Mouse (Mus musculus) layer of hippocampus, adult 18-20 months (tissue): ENCODE data around the gene Rnf114. TPM values are rescaled to one million over a fixed set of nuclear protein-coding genes. Genes with fewer than 3 reads are reported as not detected.

Experiments
- DNase-seq, 2 experiments: peaks; one replicate each; pipeline ENCODE4 v3.0.0; 2022; ENCODE audit warnings: low spot score in 2 of 2
- long read RNA-seq: library from polyadenylated mRNA; stranded (forward); transcript quantifications from one replicate; pipeline ENCODE4 v2.0.0, GENCODE M21; 2021
- total RNA-seq, 2 experiments: library from RNA; stranded (reverse); gene quantifications; 2 replicates each; pipeline ENCODE4 v1.2.3; 2021

The Rnf114 gene
- total RNA-seq: 10 to 100 TPM; 51.4 to 54.6 TPM
- long read RNA-seq, transcript Rnf114-203 (5 exons, 1,985 nt): major isoform, 65 of 128 reads
- long read RNA-seq, transcript Rnf114-201 (6 exons, 2,502 nt): minor isoform, 37 of 128 reads
- long read RNA-seq, partial matches to known transcripts: 11 of 128 reads
- long read RNA-seq, other reads (novel, unspliced or antisense): 15 of 128 reads

DNA sequence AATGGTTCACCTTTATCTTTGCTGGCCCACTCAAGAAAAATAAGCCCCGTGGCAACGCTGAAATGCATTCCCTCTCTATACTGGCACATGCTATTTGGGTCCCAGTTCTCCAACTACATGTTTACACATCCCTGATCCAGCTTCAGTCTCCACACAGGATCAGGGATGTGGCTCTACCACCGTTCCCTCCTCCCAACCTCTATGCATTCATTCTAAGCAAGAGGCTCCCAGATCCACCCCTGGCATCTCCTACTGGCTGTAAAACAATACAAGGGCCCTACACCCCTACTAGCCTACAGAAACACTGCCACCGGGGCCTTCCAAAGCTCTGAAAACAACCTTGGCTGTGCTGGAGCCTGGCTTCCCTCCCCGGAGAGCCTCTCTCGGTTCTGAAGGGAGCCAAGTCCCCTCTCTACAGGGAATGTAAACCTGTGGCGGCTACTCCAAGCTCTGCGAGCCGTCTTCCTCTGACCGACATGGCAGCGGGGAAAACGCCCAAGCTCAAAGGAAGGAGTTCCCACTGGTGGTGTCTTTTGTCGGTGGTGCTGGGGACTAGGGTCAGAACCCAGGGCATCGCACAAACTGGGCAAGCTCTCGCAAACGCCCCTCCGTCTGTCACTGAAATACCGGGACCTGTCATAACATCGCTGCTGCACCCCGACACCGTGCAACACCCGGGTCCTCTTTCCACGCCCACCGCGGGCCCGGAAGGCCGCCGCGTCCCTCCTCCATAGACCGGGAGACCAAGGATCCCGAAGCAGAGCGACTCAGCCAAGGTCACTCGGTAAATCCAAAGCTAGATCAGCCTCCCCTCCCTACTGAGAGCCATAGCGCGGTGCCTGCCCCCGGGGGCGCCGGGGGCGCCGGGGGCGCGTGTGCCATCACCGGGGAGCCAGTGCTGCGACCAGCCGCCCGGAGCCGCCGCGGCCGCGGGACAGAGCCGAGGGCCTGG, at the start of gene Rnf114:
Gene Rnf114, plus strand, starts transcription at position 889 of the 952 bp plus-strand sequence.
- peak in 1 of 2 experiments; percentile 38 for DNase-seq

GRCm38 (mm10) chr2:167443411-167444193, 48.8 kb upstream of the Rnf114 start:
- no peak for DNase-seq

GRCm38 (mm10) chr2:167445911-167446780, 46.3 kb upstream of the Rnf114 start:
- DNase-seq: no peak

- no peak for DNase-seq
Measured at GRCm38 (mm10) chr2:167447207-167447606, 45.2 kb upstream of the Rnf114 start.

GRCm38 (mm10) chr2:167447629-167448028, 44.8 kb upstream of the Rnf114 start:
- DNase-seq: no peak

DNA sequence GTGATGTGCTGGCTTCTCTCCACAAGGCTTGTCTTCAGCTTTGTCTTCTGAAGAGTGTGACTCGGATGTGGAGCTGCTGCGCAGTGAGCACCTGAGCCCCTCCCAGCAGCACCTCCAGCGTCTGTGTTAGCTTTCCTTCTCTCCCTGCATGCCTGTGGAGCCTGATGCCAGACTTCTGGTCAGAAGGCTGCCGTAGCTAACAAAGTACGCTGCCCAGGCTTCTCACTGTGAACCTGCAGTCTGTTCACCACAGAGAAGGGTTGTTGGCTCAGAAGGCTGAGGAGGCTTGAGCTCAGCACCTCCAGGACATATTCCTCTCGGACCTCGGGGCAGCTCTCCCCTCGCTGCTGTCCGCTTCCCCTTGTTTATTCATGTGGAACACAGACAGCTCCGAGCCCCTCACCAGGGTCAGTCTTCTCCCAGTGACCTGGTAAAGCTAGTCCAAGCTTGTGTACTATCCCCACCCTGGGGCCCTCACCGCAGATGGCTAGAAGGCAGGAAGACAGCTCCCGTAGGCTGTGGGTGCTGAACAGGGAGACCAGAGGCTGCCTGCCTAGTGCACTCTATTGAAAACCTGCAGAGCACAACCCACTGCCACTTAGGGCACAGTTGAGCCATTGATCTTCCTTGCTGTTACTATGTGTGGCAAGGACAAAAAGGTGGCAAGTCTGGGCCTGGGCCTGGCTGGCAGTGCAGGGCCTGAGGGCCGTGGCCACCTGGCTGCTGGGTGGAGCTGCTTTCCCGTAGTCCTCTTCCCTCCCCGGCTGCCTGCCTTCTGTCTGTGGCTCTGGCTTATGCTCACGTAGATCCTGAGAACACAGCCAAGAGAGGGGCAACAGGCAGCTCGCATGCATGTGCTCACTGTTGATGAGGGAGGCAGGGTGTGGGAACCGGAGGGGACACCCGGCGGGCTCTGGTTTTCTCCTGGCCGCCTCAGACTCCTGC, 42.8 kb upstream of the Rnf114 start:
- peak in 1 of 2 experiments; percentile 51 for DNase-seq

DNA sequence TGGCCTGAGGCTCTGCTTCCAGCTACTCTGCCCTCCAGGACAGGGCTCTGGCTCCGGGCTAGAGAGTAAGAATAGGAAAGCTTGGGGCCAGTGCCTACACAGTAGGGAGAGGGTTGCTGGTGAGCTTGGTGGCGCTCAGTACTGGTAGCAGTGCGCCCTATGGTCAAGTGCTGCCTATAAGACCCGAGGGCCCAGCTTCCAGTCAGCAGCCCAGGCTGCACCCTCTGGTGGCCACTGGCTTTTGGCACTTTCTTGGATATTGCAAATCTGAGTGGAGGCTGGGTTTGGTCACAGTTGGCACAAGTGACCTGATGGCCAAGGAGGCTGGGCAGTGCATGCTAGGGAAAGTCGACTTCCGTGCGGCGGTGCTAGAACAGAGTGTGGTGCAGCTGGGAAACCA, 41.8 kb upstream of the Rnf114 start:
- DNase-seq: no peak

GRCm38 (mm10) chr2:167453814-167454213, 38.6 kb upstream of the Rnf114 start:
- peak in 1 of 2 experiments; percentile 68 for DNase-seq

GRCm38 (mm10) chr2:167456361-167457020, 36.0 kb upstream of the Rnf114 start:
- no peak for DNase-seq

GRCm38 (mm10) chr2:167457213-167457612, 35.2 kb upstream of the Rnf114 start:
- DNase-seq: no peak

DNA sequence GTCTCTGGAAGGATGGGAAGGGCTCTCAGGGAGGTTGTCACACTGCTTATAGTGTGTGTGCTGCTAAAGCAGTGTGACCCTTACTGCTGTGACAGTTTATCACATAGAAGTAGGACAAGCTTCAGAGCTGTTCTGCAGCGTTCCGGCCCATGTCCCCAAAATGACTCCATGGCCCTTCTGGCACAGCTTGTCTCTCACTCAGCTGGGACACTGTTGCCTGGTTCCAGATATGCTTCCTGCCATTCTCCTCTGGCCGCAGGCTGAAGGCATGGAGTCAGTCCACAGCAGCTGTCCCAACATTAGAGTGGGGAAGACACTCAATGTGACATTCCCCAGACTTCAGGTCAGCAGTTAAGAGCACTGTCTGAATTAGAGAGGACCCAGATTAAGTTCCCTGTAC, 33.9 kb upstream of the Rnf114 start:
- DNase-seq: no peak

DNA sequence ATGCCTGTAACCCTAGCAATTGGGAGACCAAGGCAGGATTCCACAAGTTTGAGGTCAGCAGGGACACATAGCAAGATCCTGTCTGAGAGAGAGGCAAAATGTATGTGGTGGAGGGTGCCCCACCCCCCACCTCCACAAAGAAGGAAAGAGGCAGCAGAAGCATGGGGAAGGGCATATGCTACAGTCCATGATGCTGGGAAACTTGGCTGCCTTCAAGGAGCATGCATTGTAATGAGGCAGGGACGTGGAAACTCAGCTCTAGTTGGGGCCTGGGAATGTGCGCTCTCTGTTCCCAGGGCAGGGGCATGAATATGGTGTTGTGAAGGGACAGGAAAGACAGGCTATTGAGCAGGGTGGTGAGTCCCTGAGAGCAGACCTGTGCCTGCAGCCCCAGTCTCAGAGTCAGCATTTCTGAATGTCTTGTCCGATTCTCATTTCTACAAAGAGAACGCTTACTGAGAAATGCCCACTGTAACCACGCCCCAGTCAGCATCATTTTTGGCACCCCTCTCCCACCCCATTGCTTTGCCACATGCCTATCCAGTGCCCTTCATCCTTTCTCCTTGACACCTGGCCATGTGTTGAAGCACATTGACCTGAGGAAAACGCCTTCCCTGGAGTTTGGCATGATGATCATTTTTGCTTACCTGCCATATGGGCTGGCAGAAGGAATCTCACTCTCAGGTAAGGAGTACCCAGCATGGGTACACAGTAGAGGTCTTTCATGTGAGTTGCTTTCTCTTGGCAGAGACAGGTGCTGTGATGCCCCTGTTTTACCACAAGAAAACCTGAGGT, 33.2 kb upstream of the Rnf114 start:
- DNase-seq: no peak

DNA sequence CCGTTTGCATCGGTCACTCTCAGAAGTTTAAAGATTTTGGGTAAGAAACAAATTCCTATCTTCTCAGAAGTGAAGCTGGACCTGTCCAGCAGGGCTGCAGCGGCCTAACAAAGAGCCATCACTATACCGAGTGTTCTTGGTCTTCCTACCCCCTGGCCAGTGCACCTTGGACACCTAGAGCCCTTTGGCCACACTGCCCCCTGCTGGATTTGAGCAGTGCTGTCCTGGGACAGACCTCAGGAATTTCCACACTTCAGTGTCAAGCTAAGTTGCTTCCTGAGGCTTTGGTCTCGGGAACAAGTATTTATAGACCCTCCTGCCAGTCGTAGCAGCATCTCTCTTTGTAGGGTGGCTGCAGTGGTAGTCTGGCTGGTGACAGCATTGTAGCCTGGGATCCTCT, 29.5 kb upstream of the Rnf114 start:
- DNase-seq: no peak

- DNase-seq: no peak
Measured at GRCm38 (mm10) chr2:167463802-167464201, 28.6 kb upstream of the Rnf114 start.

DNA sequence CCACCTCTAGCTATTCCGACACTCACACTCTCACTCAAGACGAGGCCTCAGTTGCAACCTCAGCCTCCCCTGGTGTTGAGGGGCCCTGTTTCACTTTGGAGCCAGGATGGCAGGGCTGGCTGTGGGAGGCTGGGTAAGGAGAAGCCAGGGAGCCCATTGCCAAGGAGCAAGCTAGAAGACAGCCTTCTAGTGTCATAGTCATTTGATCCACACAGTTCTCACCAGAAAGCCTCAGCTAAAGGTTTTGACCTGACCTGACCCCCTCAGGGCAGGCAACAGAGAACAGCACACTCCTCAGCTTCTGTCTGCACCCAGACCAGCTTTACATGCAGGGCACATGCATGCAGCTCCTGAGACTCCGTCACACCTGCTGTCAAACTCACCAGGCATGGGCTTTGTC, 26.5 kb upstream of the Rnf114 start:
- DNase-seq: no peak

DNA sequence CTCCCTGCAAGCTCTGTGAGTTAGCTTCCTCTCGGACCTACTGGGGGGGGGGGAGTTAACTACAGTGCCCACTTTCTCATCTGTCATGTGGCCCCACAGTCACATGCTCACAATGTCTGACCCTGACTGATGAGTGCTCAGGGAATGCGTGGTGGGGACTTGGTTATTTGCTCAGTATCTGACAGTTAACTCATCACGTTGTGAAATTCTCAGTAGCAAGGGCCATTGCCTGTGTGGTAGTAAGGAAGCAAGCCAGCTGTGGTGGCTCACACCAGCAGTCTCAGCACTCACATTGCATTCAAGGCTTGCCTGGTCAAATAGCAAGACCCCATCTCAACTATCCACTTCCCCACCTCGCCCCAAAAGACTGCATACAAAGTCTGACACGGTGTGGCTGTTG, 25.2 kb upstream of the Rnf114 start:
- no peak for DNase-seq

DNA sequence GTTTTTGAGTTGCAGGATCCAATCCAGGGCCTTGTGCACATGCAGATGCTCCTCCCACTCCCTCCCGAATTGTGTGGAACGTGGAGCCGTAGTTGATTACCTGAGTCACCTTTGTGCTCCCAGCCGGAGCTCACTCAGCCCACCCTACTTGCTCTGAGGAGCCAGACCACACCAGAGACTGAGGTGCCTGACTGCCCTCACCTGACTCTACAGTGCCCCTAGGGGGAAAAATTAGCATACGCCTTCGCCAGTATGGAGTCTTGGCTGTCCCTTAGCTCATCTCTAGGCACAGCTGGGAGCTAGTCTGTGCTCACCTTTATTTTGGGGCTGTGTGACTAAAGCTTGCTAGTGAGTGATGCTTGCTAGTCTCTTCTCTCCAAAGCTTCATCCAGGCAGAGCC, 24.0 kb upstream of the Rnf114 start:
- DNase-seq: no peak

GRCm38 (mm10) chr2:167470611-167471010, 21.8 kb upstream of the Rnf114 start:
- DNase-seq: no peak
